Mouse (Mus musculus): ENCODE data around the gene Gm10718.
"Not testable (repeated sequence)": the region's sequence is repeated elsewhere in the genome, so short reads cannot be mapped to it uniquely, and the experiment has no call there.

- TF ChIP-seq CTCF (IDR thresholded peaks at IDR 0.05; ENCODE audit: extremely low read depth, insufficient read depth, insufficient read length, insufficient replicate concordance); POLR2A (IDR thresholded peaks at IDR 0.05; ENCODE audit: low read depth, low read length): not testable (repeated sequence)
Measured at GRCm38 (mm10) chr9:3023312-3023984, at the start of gene Gm10718.

Data from spleen, adult 2 months (tissue).